Mouse (Mus musculus): ENCODE data around the gene Aoc3. TPM values are rescaled to one million over a fixed set of nuclear protein-coding genes. Genes with fewer than 3 reads are reported as not detected.
"Not testable (repeated sequence)": the region's sequence is repeated elsewhere in the genome, so short reads cannot be mapped to it uniquely, and the experiment has no call there.

The Aoc3 gene
- total and polyA plus RNA-seq, 2 experiments from 2014 or later: 0.08 to 0.43 TPM

DNA sequence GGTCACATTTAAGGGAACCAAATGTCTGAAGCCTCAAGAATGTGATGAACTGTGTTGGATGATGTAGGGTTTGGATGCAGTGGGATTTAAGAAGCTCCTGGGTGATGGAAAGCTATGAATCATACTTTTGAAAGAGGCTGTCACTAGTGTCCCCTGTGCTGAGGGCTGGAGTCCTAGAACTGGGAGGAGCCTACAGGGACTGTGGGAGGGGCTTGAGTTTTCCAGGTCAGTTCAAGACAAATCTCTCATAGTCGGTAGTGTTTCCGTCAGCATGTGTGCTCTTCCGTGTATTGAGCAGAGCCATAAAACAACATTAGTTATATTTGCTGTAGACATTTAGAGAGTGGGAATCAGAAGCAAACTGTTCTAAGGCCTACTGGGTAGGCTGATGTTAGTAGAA is 3.1 kb upstream of the Aoc3 start:
- 59% methylated on average over 3 of the region's 3 CpGs for WGBS
- ATAC-seq: no peak

DNA sequence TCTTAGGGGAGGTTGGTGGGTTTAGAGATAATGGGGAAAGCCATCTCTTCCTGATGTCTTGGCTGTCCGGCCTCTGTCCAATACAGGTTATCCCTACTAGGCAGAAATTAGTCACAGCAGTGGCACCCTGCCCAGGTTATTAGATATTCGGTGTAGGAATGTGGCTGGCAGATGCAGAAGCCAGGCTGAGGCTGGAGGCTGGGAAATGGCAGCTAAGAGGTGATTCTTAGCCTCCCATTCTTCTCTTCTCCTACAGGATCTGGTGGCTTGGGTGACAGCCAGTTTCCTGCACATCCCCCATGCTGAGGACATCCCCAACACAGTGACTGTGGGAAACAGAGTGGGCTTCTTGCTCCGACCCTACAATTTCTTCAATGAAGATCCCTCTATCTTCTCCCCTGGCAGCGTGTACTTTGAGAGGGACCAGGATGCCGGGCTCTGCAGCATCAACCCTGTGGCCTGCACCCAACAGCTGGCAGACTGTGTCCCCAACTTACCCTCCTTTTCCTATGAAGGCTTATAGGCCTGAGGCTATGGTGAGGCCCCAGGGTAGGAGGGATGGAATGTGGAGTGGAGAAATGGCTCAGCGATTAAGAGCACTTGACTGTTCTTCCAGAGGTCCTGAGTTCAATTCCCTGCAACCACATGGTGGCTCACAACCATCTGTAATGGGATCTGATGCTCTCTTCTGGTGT is 1.3 kb upstream of the Aoc3 start:
- no peaks in the 10 kb centered on the region for H3K9me3 ChIP-seq (ENCODE audit: low read length)
- no peak overlapping the region for H3K4me2 ChIP-seq (ENCODE audit: low read depth)
- H3K27me3 ChIP-seq (ENCODE audit: insufficient read depth, low read length): no peaks in the 10 kb centered on the region
- WGBS: 71% methylated on average over 6 of the region's 6 CpGs
- no peak for DNase-seq
- no peaks in the 10 kb centered on the region for H3K4me1 ChIP-seq (ENCODE audit: insufficient read depth)
- no peak overlapping the region for H3K4me3 ChIP-seq (ENCODE audit: low read depth, low read length)
- H3K36me3 ChIP-seq (ENCODE audit: insufficient read depth): peaks cover 12% of the 10 kb centered on the region
- no peak overlapping the region for H3K9ac ChIP-seq
- ATAC-seq: no peak
- H3K27ac ChIP-seq (ENCODE audit: low read depth, low read length): no peak overlapping the region
- no peak for TF ChIP-seq CTCF (IDR thresholded peaks at IDR 0.05; ENCODE audit: low read depth)

More for the DNA sequence above, 3.1 kb upstream of the Aoc3 start:
- Histone ChIP-seq H3K36me3 (ENCODE audit: insufficient read depth) (peaks cover 29% of the 10 kb centered on the region), H3K9ac (no peak overlapping the region), H3K4me3 (ENCODE audit: low read depth, low read length) (no peak overlapping the region), H3K27ac (ENCODE audit: low read depth, low read length) (no peak overlapping the region), H3K9me3 (ENCODE audit: low read length) (no peaks in the 10 kb centered on the region), H3K27me3 (ENCODE audit: insufficient read depth, low read length) (no peaks in the 10 kb centered on the region), H3K4me1 (ENCODE audit: insufficient read depth) (no peaks in the 10 kb centered on the region), H3K4me2 (ENCODE audit: low read depth) (no peak overlapping the region)
- TF ChIP-seq CTCF (IDR thresholded peaks at IDR 0.05; ENCODE audit: low read depth): no peak
- no peak for DNase-seq

DNA sequence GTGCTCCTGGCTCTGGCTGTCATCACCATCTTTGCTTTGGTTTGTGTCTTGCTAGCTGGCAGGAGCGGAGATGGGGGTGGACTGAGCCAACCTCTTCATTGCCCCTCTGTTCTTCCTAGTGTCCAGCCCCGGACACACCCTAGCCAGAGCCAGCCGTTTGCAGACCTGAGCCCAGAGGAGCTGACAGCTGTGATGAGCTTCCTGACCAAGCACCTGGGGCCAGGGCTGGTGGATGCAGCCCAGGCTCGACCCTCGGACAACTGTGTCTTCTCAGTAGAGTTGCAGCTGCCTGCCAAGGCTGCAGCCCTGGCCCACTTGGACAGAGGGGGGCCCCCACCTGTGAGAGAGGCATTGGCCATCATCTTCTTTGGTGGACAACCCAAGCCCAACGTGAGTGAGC is 556 bp downstream of the Aoc3 start:
- 85% methylated on average over 6 of the region's 6 CpGs for WGBS
- not testable (repeated sequence) for ATAC-seq; H3K27me3 ChIP-seq (ENCODE audit: insufficient read depth, low read length); DNase-seq; H3K4me2 ChIP-seq (ENCODE audit: low read depth); H3K9ac ChIP-seq; H3K9me3 ChIP-seq (ENCODE audit: low read length); H3K4me1 ChIP-seq (ENCODE audit: insufficient read depth); H3K36me3 ChIP-seq (ENCODE audit: insufficient read depth); H3K4me3 ChIP-seq (ENCODE audit: low read depth, low read length); H3K27ac ChIP-seq (ENCODE audit: low read depth, low read length)

DNA sequence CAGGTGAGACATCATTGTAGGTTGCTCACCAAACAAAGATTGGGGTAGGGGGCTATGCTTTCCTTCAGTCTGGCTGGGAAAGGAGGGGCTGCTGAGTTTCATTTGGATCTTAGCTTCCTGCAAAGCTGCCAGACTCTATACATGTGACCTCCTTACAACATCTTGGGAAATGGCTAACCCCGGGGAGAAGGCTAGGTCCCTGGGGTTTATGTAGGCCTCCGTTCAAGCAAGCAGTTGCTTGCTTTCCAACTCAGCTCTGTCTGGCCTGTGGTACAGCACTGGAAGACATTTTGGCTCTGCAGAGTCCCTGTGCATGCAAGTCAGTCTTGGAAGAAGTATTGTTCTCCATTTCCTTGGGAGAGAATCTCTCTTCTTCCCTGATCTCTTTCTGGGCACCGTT is 2.1 kb downstream of the Aoc3 start:
- ATAC-seq (no peak), DNase-seq (no peak)
- H3K9ac ChIP-seq: no peak overlapping the region
- no peaks in the 10 kb centered on the region for H3K4me1 ChIP-seq (ENCODE audit: insufficient read depth)
- H3K4me2 ChIP-seq (ENCODE audit: low read depth): no peak overlapping the region
- 81% methylated on average over 3 of the region's 3 CpGs for WGBS
- no peaks in the 10 kb centered on the region for H3K9me3 ChIP-seq (ENCODE audit: low read length)
- no peak overlapping the region for H3K27ac ChIP-seq (ENCODE audit: low read depth, low read length)
- H3K36me3 ChIP-seq (ENCODE audit: insufficient read depth): no peaks in the 10 kb centered on the region
- TF ChIP-seq CTCF (IDR thresholded peaks at IDR 0.05; ENCODE audit: low read depth): no peak
- H3K27me3 ChIP-seq (ENCODE audit: insufficient read depth, low read length): no peaks in the 10 kb centered on the region
- H3K4me3 ChIP-seq (ENCODE audit: low read depth, low read length): no peak overlapping the region

DNA sequence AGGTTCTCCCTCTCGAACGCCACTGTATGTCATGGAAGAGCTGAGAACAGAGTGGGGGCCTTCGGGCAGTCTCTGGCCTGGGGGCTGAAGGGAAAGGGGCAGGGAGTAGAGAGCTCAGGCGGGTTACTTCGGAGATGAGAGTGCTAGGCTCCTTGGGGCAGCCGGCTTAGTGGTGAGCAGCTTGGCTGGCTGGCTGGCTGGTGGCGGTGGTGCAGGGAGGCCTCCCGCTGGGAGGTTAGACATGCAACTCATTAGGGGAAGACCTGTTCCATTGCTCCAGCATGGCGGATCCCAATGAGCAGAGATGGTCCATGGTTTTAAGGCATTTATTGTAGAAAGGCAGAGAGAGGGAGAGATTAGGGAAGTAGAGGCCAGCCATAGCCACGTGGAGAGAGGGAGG is 3.6 kb downstream of the Aoc3 start:
- no peaks in the 10 kb centered on the region for H3K36me3 ChIP-seq (ENCODE audit: insufficient read depth)
- WGBS: 32% methylated on average over 10 of the region's 10 CpGs
- no peaks in the 10 kb centered on the region for H3K27me3 ChIP-seq (ENCODE audit: insufficient read depth, low read length)
- no peak for ATAC-seq
- no peak for TF ChIP-seq CTCF (IDR thresholded peaks at IDR 0.05; ENCODE audit: low read depth)
- H3K4me1 ChIP-seq (ENCODE audit: insufficient read depth): no peaks in the 10 kb centered on the region
- no peak overlapping the region for H3K9ac ChIP-seq
- H3K4me3 ChIP-seq (ENCODE audit: low read depth, low read length): no peak overlapping the region
- H3K9me3 ChIP-seq (ENCODE audit: low read length): no peaks in the 10 kb centered on the region
- H3K27ac ChIP-seq (ENCODE audit: low read depth, low read length): no peak overlapping the region
- H3K4me2 ChIP-seq (ENCODE audit: low read depth): no peak overlapping the region
- DNase-seq: no peak

GRCm38 (mm10) chr11:101334516-101334915 is 4.1 kb downstream of the Aoc3 start:
- no peaks in the 10 kb centered on the region for H3K4me1 ChIP-seq (ENCODE audit: insufficient read depth)
- H3K4me3 ChIP-seq (ENCODE audit: low read depth, low read length): no peak overlapping the region
- ATAC-seq (no peak), DNase-seq (no peak)
- H3K9me3 ChIP-seq (ENCODE audit: low read length): no peaks in the 10 kb centered on the region
- no peak overlapping the region for H3K4me2 ChIP-seq (ENCODE audit: low read depth)
- H3K9ac ChIP-seq: no peak overlapping the region
- no peaks in the 10 kb centered on the region for H3K27me3 ChIP-seq (ENCODE audit: insufficient read depth, low read length)
- no peak overlapping the region for H3K27ac ChIP-seq (ENCODE audit: low read depth, low read length)
- TF ChIP-seq CTCF (IDR thresholded peaks at IDR 0.05; ENCODE audit: low read depth): no peak
- 10% methylated on average over 6 of the region's 6 CpGs for WGBS
- no peaks in the 10 kb centered on the region for H3K36me3 ChIP-seq (ENCODE audit: insufficient read depth)

- Histone ChIP-seq H3K4me1 (ENCODE audit: insufficient read depth) (no peaks in the 10 kb centered on the region), H3K4me3 (ENCODE audit: low read depth, low read length) (no peak overlapping the region), H3K27ac (ENCODE audit: low read depth, low read length) (no peak overlapping the region), H3K36me3 (ENCODE audit: insufficient read depth) (no peaks in the 10 kb centered on the region), H3K4me2 (ENCODE audit: low read depth) (no peak overlapping the region), H3K9me3 (ENCODE audit: low read length) (no peaks in the 10 kb centered on the region), H3K9ac (no peak overlapping the region), H3K27me3 (ENCODE audit: insufficient read depth, low read length) (no peaks in the 10 kb centered on the region)
- DNase-seq (no peak), ATAC-seq (no peak)
- TF ChIP-seq CTCF (IDR thresholded peaks at IDR 0.05; ENCODE audit: low read depth): no peak
- 86% methylated on average over 9 of the region's 9 CpGs for WGBS
These were observed 5.3 kb downstream of the Aoc3 start for GRCm38 (mm10) chr11:101335685-101336084.

All from forebrain, postnatal 0 days (tissue).